Mouse (Mus musculus) gastrocnemius, postnatal 14 days (tissue): ENCODE measurements at regions not wholly inside any gene's neighbourhood (a gene's known extent, or its start where the extent isn't known, plus 50 kb on each side); places are given as distances from the start of the nearest gene placed in this dataset.

Experiments
- microRNA-seq, 2 experiments: library from miRNA; unstranded; fragments of <30 nt; microRNA quantifications; one replicate each; pipeline ENCODE4 v1.2.0; 2021

Small RNA genes lying in the stretch of these regions (microRNA-seq; reads per million reads assigned to microRNA genes)
- 0 reads per million in 2 experiments for gene Gm27392
